Mouse (Mus musculus) kidney, adult 11 months (tissue): ENCODE data around the gene Fance.
"Not testable (repeated sequence)": the region's sequence is repeated elsewhere in the genome, so short reads cannot be mapped to it uniquely, and the experiment has no call there.

Experiments used
- DNase-seq: peaks from one replicate; pipeline ENCODE4 v3.0.0; 2022

The Fance gene

GRCm38 (mm10) chr17:28327673-28328325 is 14.5 kb downstream of the Fance start:
- DNase-seq = peak; percentile 78

- peak; percentile 93 for DNase-seq
These were observed 15.1 kb downstream of the Fance start, which contains the start of gene Rpl10a for GRCm38 (mm10) chr17:28328366-28328928. Gene Rpl10a, plus strand, starts transcription at chr17:28328471.

GRCm38 (mm10) chr17:28328946-28329345 is 15.6 kb downstream of the Fance start:
- no peak for DNase-seq

GRCm38 (mm10) chr17:28329503-28330231 is 16.3 kb downstream of the Fance start:
- DNase-seq = no peak

- no peak for DNase-seq
These were observed 16.9 kb downstream of the Fance start for GRCm38 (mm10) chr17:28330232-28330546.

- DNase-seq = not testable (repeated sequence)
These were observed 17.3 kb downstream of the Fance start for GRCm38 (mm10) chr17:28330590-28330989.

- DNase-seq = no peak
These were observed 18.2 kb downstream of the Fance start for GRCm38 (mm10) chr17:28331241-28332112.

GRCm38 (mm10) chr17:28332113-28332914 is 19.0 kb downstream of the Fance start:
- no peak for DNase-seq

- DNase-seq = no peak
These were observed 19.7 kb downstream of the Fance start for GRCm38 (mm10) chr17:28332915-28333546.

- DNase-seq = peak; percentile 4
These were observed 21.9 kb downstream of the Fance start for GRCm38 (mm10) chr17:28335267-28335666.

- DNase-seq = no peak
These were observed 24.2 kb downstream of the Fance start for GRCm38 (mm10) chr17:28337547-28337946.

- no peak for DNase-seq
These were observed 27.3 kb downstream of the Fance start for GRCm38 (mm10) chr17:28340578-28340977.

GRCm38 (mm10) chr17:28341091-28341490 is 27.8 kb downstream of the Fance start:
- peak; percentile 94 for DNase-seq

- DNase-seq = no peak
These were observed 30.8 kb downstream of the Fance start for GRCm38 (mm10) chr17:28344050-28344607.

- DNase-seq = no peak
These were observed 31.4 kb downstream of the Fance start for GRCm38 (mm10) chr17:28344670-28345069.

GRCm38 (mm10) chr17:28345271-28345721 is 32.0 kb downstream of the Fance start:
- no peak for DNase-seq

- no peak for DNase-seq
These were observed 32.6 kb downstream of the Fance start for GRCm38 (mm10) chr17:28345882-28346281.

GRCm38 (mm10) chr17:28347327-28347726 is 34.0 kb downstream of the Fance start:
- no peak for DNase-seq

GRCm38 (mm10) chr17:28348211-28348610 is 34.9 kb downstream of the Fance start:
- no peak for DNase-seq

- no peak for DNase-seq
These were observed 36.1 kb downstream of the Fance start for GRCm38 (mm10) chr17:28349264-28349880.
